Mouse (Mus musculus): ENCODE measurements around the gene Shb.

Shb gene

GRCm38 (mm10) chr4:45455001-45455400 lies 77.3 kb downstream of the Shb start:
- no peak for DNase-seq (ENCODE audit: low spot score in 2 of 2)

GRCm38 (mm10) chr4:45453271-45453851 lies 78.9 kb downstream of the Shb start:
- DNase-seq (ENCODE audit: low spot score in 2 of 2), result no peak

GRCm38 (mm10) chr4:45452569-45453111 lies 79.6 kb downstream of the Shb start:
- no peak for DNase-seq (ENCODE audit: low spot score in 2 of 2)

GRCm38 (mm10) chr4:45449012-45449411 lies 83.3 kb downstream of the Shb start:
- DNase-seq (ENCODE audit: low spot score in 2 of 2), result no peak

GRCm38 (mm10) chr4:45448481-45448880 lies 83.8 kb downstream of the Shb start:
- no peak for DNase-seq (ENCODE audit: low spot score in 2 of 2)

GRCm38 (mm10) chr4:45447196-45447595 lies 85.1 kb downstream of the Shb start:
- DNase-seq (ENCODE audit: low spot score in 2 of 2), result no peak

GRCm38 (mm10) chr4:45445235-45445634 lies 87.0 kb downstream of the Shb start:
- no peak for DNase-seq (ENCODE audit: low spot score in 2 of 2)

- DNase-seq (ENCODE audit: low spot score in 2 of 2), result no peak
These were observed 87.5 kb downstream of the Shb start for GRCm38 (mm10) chr4:45444813-45445212.

GRCm38 (mm10) chr4:45443652-45444051 lies 88.6 kb downstream of the Shb start:
- no peak for DNase-seq (ENCODE audit: low spot score in 2 of 2)

GRCm38 (mm10) chr4:45442237-45442636 lies 90.0 kb downstream of the Shb start:
- no peak for DNase-seq (ENCODE audit: low spot score in 2 of 2)

GRCm38 (mm10) chr4:45441778-45442177 lies 90.5 kb downstream of the Shb start:
- DNase-seq (ENCODE audit: low spot score in 2 of 2), result no peak

- no peak for DNase-seq (ENCODE audit: low spot score in 2 of 2)
These were observed 93.0 kb downstream of the Shb start for GRCm38 (mm10) chr4:45439281-45439680.

- no peak for DNase-seq (ENCODE audit: low spot score in 2 of 2)
These were observed 95.3 kb downstream of the Shb start for GRCm38 (mm10) chr4:45437010-45437409.

- DNase-seq (ENCODE audit: low spot score in 2 of 2), result no peak
These were observed 95.8 kb downstream of the Shb start for GRCm38 (mm10) chr4:45436383-45436913.

GRCm38 (mm10) chr4:45435899-45436298 lies 96.4 kb downstream of the Shb start:
- no peak for DNase-seq (ENCODE audit: low spot score in 2 of 2)

- DNase-seq (ENCODE audit: low spot score in 2 of 2), result no peak
These were observed 97.6 kb downstream of the Shb start for GRCm38 (mm10) chr4:45434681-45435080.

- DNase-seq (ENCODE audit: low spot score in 2 of 2), result no peak
These were observed 98.2 kb downstream of the Shb start for GRCm38 (mm10) chr4:45434071-45434470.

GRCm38 (mm10) chr4:45431806-45432205 lies 100.5 kb downstream of the Shb start:
- DNase-seq (ENCODE audit: low spot score in 2 of 2), result no peak

GRCm38 (mm10) chr4:45431316-45431715 lies 101.0 kb downstream of the Shb start:
- no peak for DNase-seq (ENCODE audit: low spot score in 2 of 2)

GRCm38 (mm10) chr4:45429451-45429850 lies 102.8 kb downstream of the Shb start:
- DNase-seq (ENCODE audit: low spot score in 2 of 2), result no peak

GRCm38 (mm10) chr4:45426724-45427457 lies 105.4 kb downstream of the Shb start:
- DNase-seq (ENCODE audit: low spot score in 2 of 2), result no peak

- DNase-seq (ENCODE audit: low spot score in 2 of 2), result no peak
These were observed 108.9 kb downstream of the Shb start for GRCm38 (mm10) chr4:45423406-45423805.

GRCm38 (mm10) chr4:45422640-45423039 lies 109.6 kb downstream of the Shb start:
- no peak for DNase-seq (ENCODE audit: low spot score in 2 of 2)

Data from urinary bladder, postnatal 4 days (tissue).